Mouse (Mus musculus) erythroblast, embryonic 14.5 days (primary cell): ENCODE results near the gene Lypd1.

Source experiments
- GATA1 ChIP-seq: IDR thresholded peaks from 2 replicates; pipeline ENCODE4 v1.6.1; 2012; ENCODE audit warnings: low read length, inconsistent platforms, mixed read lengths
- TAL1 ChIP-seq: IDR thresholded peaks from 3 replicates; pipeline ENCODE4 v1.6.1; 2012; ENCODE audit warnings: low read length, inconsistent platforms, mixed read lengths

DNA sequence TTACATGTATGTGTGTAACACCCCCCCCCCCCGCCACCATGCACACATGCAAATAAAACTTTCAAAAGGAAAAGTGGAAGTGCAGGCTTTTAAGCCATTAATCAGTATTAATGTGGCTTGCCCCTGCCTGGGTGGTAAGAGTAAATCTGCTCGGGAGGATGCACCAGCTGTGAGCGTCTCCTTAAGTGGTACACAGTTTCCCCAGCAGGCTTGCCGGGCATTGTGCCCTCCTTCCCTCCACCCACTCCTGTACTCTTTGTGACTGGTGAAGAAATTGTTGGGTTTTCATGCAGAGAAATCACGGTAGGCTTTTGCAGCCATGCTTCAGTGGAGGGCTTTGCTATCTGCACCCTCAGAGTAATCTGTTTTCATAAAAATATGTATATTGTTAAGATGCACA is 54.3 kb downstream of the Lypd1 start:
- TF ChIP-seq TAL1: no peak
- TF ChIP-seq GATA1: no peak
